Mouse (Mus musculus): ENCODE measurements around the gene Vegfa. TPM values are rescaled to one million over a fixed set of nuclear protein-coding genes. Genes with fewer than 3 reads are reported as not detected.

Gene Vegfa
- polyA plus RNA-seq, 1 experiment: 92.9 TPM

- Histone ChIP-seq H3K4me1 (ENCODE audit: control insufficient read depth, insufficient read depth, insufficient read length) (peaks cover 4% of the 10 kb centered on the region; the same call in 1 of the 2 replicates), H3K27ac (ENCODE audit: insufficient read depth, low read length) (no peak overlapping the region), H3K4me3 (ENCODE audit: extremely low read depth, insufficient read depth, insufficient read length) (no peak overlapping the region), H3K27me3 (ENCODE audit: control insufficient read depth, insufficient read depth, low read length) (no peaks in the 10 kb centered on the region), H3K36me3 (ENCODE audit: control insufficient read depth, insufficient read depth, low read length) (no peaks in the 10 kb centered on the region)
- DNase-seq (ENCODE audit: low read depth in 1 of 2, low spot score in 2 of 2): no peak
- TF ChIP-seq POLR2A (IDR thresholded peaks at IDR 0.05; ENCODE audit: low read depth, low read length) (no peak), CTCF (IDR thresholded peaks at IDR 0.05; ENCODE audit: extremely low read depth, insufficient read depth, insufficient read length, insufficient replicate concordance) (no peak)
- 53% methylated on average over 6 of the region's 6 CpGs for WGBS
Observed at GRCm38 (mm10) chr17:46063974-46064312, 31.8 kb upstream of the Vegfa start.

- Histone ChIP-seq H3K27ac (ENCODE audit: insufficient read depth, low read length) (no peak overlapping the region), H3K4me1 (ENCODE audit: control insufficient read depth, insufficient read depth, insufficient read length) (peaks cover 4% of the 10 kb centered on the region; the same call in 1 of the 2 replicates), H3K27me3 (ENCODE audit: control insufficient read depth, insufficient read depth, low read length) (no peaks in the 10 kb centered on the region), H3K36me3 (ENCODE audit: control insufficient read depth, insufficient read depth, low read length) (no peaks in the 10 kb centered on the region), H3K4me3 (ENCODE audit: extremely low read depth, insufficient read depth, insufficient read length) (no peak overlapping the region)
- TF ChIP-seq CTCF (IDR thresholded peaks at IDR 0.05; ENCODE audit: extremely low read depth, insufficient read depth, insufficient read length, insufficient replicate concordance): no peak
- TF ChIP-seq POLR2A (IDR thresholded peaks at IDR 0.05; ENCODE audit: low read depth, low read length): no peak
- no peak for DNase-seq (ENCODE audit: low read depth in 1 of 2, low spot score in 2 of 2)
- WGBS: 24% methylated on average over 10 of the region's 10 CpGs
Observed at GRCm38 (mm10) chr17:46063283-46063973, 31.3 kb upstream of the Vegfa start.

- 83% methylated on average over 3 of the region's 3 CpGs for WGBS
- TF ChIP-seq POLR2A (IDR thresholded peaks at IDR 0.05; ENCODE audit: low read depth, low read length): no peak
- no peak for TF ChIP-seq CTCF (IDR thresholded peaks at IDR 0.05; ENCODE audit: extremely low read depth, insufficient read depth, insufficient read length, insufficient replicate concordance)
- H3K27me3 ChIP-seq (ENCODE audit: control insufficient read depth, insufficient read depth, low read length): no peaks in the 10 kb centered on the region
- peaks cover 4% of the 10 kb centered on the region for H3K4me1 ChIP-seq (ENCODE audit: control insufficient read depth, insufficient read depth, insufficient read length)
- H3K27ac ChIP-seq (ENCODE audit: insufficient read depth, low read length): no peak overlapping the region
- no peak for DNase-seq (ENCODE audit: low read depth in 1 of 2, low spot score in 2 of 2)
- H3K4me3 ChIP-seq (ENCODE audit: extremely low read depth, insufficient read depth, insufficient read length): no peak overlapping the region
- H3K36me3 ChIP-seq (ENCODE audit: control insufficient read depth, insufficient read depth, low read length): no peaks in the 10 kb centered on the region
Observed at GRCm38 (mm10) chr17:46060253-46060652, 28.1 kb upstream of the Vegfa start.

- 80% methylated on average over 15 of the region's 15 CpGs for WGBS
- Histone ChIP-seq H3K27me3 (ENCODE audit: control insufficient read depth, insufficient read depth, low read length) (no peaks in the 10 kb centered on the region), H3K27ac (ENCODE audit: insufficient read depth, low read length) (no peak overlapping the region), H3K4me1 (ENCODE audit: control insufficient read depth, insufficient read depth, insufficient read length) (peaks cover 4% of the 10 kb centered on the region), H3K4me3 (ENCODE audit: extremely low read depth, insufficient read depth, insufficient read length) (no peak overlapping the region), H3K36me3 (ENCODE audit: control insufficient read depth, insufficient read depth, low read length) (no peaks in the 10 kb centered on the region)
- no peak for DNase-seq (ENCODE audit: low read depth in 1 of 2, low spot score in 2 of 2)
- TF ChIP-seq POLR2A (IDR thresholded peaks at IDR 0.05; ENCODE audit: low read depth, low read length): no peak
- TF ChIP-seq CTCF (IDR thresholded peaks at IDR 0.05; ENCODE audit: extremely low read depth, insufficient read depth, insufficient read length, insufficient replicate concordance): no peak
Observed at GRCm38 (mm10) chr17:46059226-46059825, 27.2 kb upstream of the Vegfa start.

GRCm38 (mm10) chr17:46056288-46056687 is 24.1 kb upstream of the Vegfa start:
- Histone ChIP-seq H3K27me3 (ENCODE audit: control insufficient read depth, insufficient read depth, low read length) (no peaks in the 10 kb centered on the region), H3K4me1 (ENCODE audit: control insufficient read depth, insufficient read depth, insufficient read length) (no peaks in the 10 kb centered on the region; the same call in none of the 2 replicates), H3K27ac (ENCODE audit: insufficient read depth, low read length) (peak overlapping the region; percentile 33), H3K36me3 (ENCODE audit: control insufficient read depth, insufficient read depth, low read length) (no peaks in the 10 kb centered on the region), H3K4me3 (ENCODE audit: extremely low read depth, insufficient read depth, insufficient read length) (no peak overlapping the region)
- TF ChIP-seq POLR2A (IDR thresholded peaks at IDR 0.05; ENCODE audit: low read depth, low read length) (no peak), CTCF (IDR thresholded peaks at IDR 0.05; ENCODE audit: extremely low read depth, insufficient read depth, insufficient read length, insufficient replicate concordance) (no peak)
- no peak for DNase-seq (ENCODE audit: low read depth in 1 of 2, low spot score in 2 of 2)
- 81% methylated on average over 7 of the region's 7 CpGs for whole genome bisulfite sequencing

- H3K27me3 ChIP-seq (ENCODE audit: control insufficient read depth, insufficient read depth, low read length): no peaks in the 10 kb centered on the region
- TF ChIP-seq CTCF (IDR thresholded peaks at IDR 0.05; ENCODE audit: extremely low read depth, insufficient read depth, insufficient read length, insufficient replicate concordance): no peak
- no peak for TF ChIP-seq POLR2A (IDR thresholded peaks at IDR 0.05; ENCODE audit: low read depth, low read length)
- no peaks in the 10 kb centered on the region for H3K36me3 ChIP-seq (ENCODE audit: control insufficient read depth, insufficient read depth, low read length)
- peak overlapping the region; percentile 33; the same call in 1 of the 2 replicates for H3K27ac ChIP-seq (ENCODE audit: insufficient read depth, low read length)
- DNase-seq (ENCODE audit: low read depth in 1 of 2, low spot score in 2 of 2): no peak
- no peaks in the 10 kb centered on the region; the same call in none of the 2 replicates for H3K4me1 ChIP-seq (ENCODE audit: control insufficient read depth, insufficient read depth, insufficient read length)
- no peak overlapping the region for H3K4me3 ChIP-seq (ENCODE audit: extremely low read depth, insufficient read depth, insufficient read length)
- WGBS: 73% methylated on average over 7 of the region's 7 CpGs
Observed at GRCm38 (mm10) chr17:46055736-46056135, 23.6 kb upstream of the Vegfa start.

Data from spleen, adult 2 months (tissue).